Mouse (Mus musculus) inflammation-experienced regulatory T-cells, adult 6 months (primary cell): ENCODE measurements around the gene Smpd1. TPM values are rescaled to one million over a fixed set of nuclear protein-coding genes. Genes with fewer than 3 reads are reported as not detected.

ENCODE experiments used
- ATAC-seq: one replicate; pipeline ENCODE4 v1.8.0; 2017
- polyA plus RNA-seq, 3 experiments: library from polyadenylated mRNA; unstranded; fragments of 100-300 nt; shearing (Covaris generic); gene quantifications; one replicate each; pipeline ENCODE4 v1.2.1; 2017

The Smpd1 gene
- polyA plus RNA-seq, 3 experiments from 2014 or later = 15.4 to 23.7 (median 22.3) TPM

GRCm38 (mm10) chr7:105563367-105563766, 9.2 kb downstream of the Smpd1 start:
- no peak for ATAC-seq

- no peak for ATAC-seq
These were observed 11.1 kb downstream of the Smpd1 start for GRCm38 (mm10) chr7:105565071-105565836.

GRCm38 (mm10) chr7:105568583-105568982, 14.4 kb downstream of the Smpd1 start:
- ATAC-seq = no peak

- no peak for ATAC-seq
These were observed 14.9 kb downstream of the Smpd1 start for GRCm38 (mm10) chr7:105568988-105569471.

GRCm38 (mm10) chr7:105569512-105570496, 15.6 kb downstream of the Smpd1 start:
- ATAC-seq = no peak

GRCm38 (mm10) chr7:105570756-105571155, 16.6 kb downstream of the Smpd1 start:
- ATAC-seq = no peak

GRCm38 (mm10) chr7:105572949-105573348, 18.8 kb downstream of the Smpd1 start:
- no peak for ATAC-seq

- no peak for ATAC-seq
These were observed 20.4 kb downstream of the Smpd1 start for GRCm38 (mm10) chr7:105574537-105574936.

- ATAC-seq = no peak
These were observed 22.1 kb downstream of the Smpd1 start for GRCm38 (mm10) chr7:105576166-105576748.

GRCm38 (mm10) chr7:105577377-105577871, 23.3 kb downstream of the Smpd1 start:
- ATAC-seq = no peak

GRCm38 (mm10) chr7:105578481-105578880, 24.3 kb downstream of the Smpd1 start:
- no peak for ATAC-seq

- ATAC-seq = no peak
These were observed 26.5 kb downstream of the Smpd1 start for GRCm38 (mm10) chr7:105580627-105581089.

- ATAC-seq = peak; percentile 77
These were observed 27.0 kb downstream of the Smpd1 start, which contains the start of gene Apbb1 for GRCm38 (mm10) chr7:105581094-105581703. Apbb1 (minus strand) TSS chr7:105581653.

- ATAC-seq = no peak
These were observed 27.8 kb downstream of the Smpd1 start for GRCm38 (mm10) chr7:105581959-105582358.

GRCm38 (mm10) chr7:105588325-105588912, 34.3 kb downstream of the Smpd1 start:
- ATAC-seq = no peak

GRCm38 (mm10) chr7:105590097-105590496, 35.9 kb downstream of the Smpd1 start:
- ATAC-seq = no peak

GRCm38 (mm10) chr7:105602860-105603623, 48.9 kb downstream of the Smpd1 start:
- no peak for ATAC-seq
